Mouse (Mus musculus) T-helper 1 cell (primary cell): Measurements from ENCODE around the gene Aqp6.

Experiments
- in situ Hi-C: fragments of 300-600 bp; cut with MboI, MseI; formaldehyde crosslinking; loops from one replicate; pipeline ENCODE4 v1.15.1; 2025; ENCODE audit warnings: high pct_unique_total_duplicates

The Aqp6 gene

GRCm38 (mm10) chr15:99596841-99597240, 4.4 kb upstream of the Aqp6 start:
- in situ Hi-C loops = loop anchor here (5.0 kb wide), 1 partner anchor 75 kb away; the partner anchor contains the start of gene Asic1

GRCm38 (mm10) chr15:99597596-99597995, 3.6 kb upstream of the Aqp6 start:
- in situ Hi-C loops = loop anchor here (5.0 kb wide), 1 partner anchor 75 kb away; the partner anchor contains the start of gene Asic1

- in situ Hi-C loops = loop anchor here (5.0 kb wide), 1 partner anchor 73 kb away; the partner anchor contains the start of gene Asic1
Observed at GRCm38 (mm10) chr15:99599245-99600070, 1.7 kb upstream of the Aqp6 start.

- in situ Hi-C loops = no loop called here
Observed at GRCm38 (mm10) chr15:99601823-99602120, 572 bp downstream of the Aqp6 start.

GRCm38 (mm10) chr15:99602206-99602820, 1.1 kb downstream of the Aqp6 start:
- in situ Hi-C loops = no loop called here

GRCm38 (mm10) chr15:99603216-99603615, 2.0 kb downstream of the Aqp6 start:
- in situ Hi-C loops = no loop called here

GRCm38 (mm10) chr15:99605595-99605994, 4.4 kb downstream of the Aqp6 start:
- in situ Hi-C loops = no loop called here

GRCm38 (mm10) chr15:99606515-99606914, 5.3 kb downstream of the Aqp6 start:
- in situ Hi-C loops = no loop called here

- in situ Hi-C loops = no loop called here
Observed at GRCm38 (mm10) chr15:99607388-99608113, 6.4 kb downstream of the Aqp6 start.

GRCm38 (mm10) chr15:99608382-99609125, 7.4 kb downstream of the Aqp6 start:
- in situ Hi-C loops = no loop called here

- in situ Hi-C loops = no loop called here
Observed at GRCm38 (mm10) chr15:99611563-99611962, 10.4 kb downstream of the Aqp6 start.

GRCm38 (mm10) chr15:99614273-99614672, 13.1 kb downstream of the Aqp6 start:
- in situ Hi-C loops = no loop called here

GRCm38 (mm10) chr15:99614753-99615152, 13.6 kb downstream of the Aqp6 start:
- in situ Hi-C loops = no loop called here

- in situ Hi-C loops = no loop called here
Observed at GRCm38 (mm10) chr15:99615246-99615645, 14.0 kb downstream of the Aqp6 start.

GRCm38 (mm10) chr15:99618595-99618994, 17.4 kb downstream of the Aqp6 start:
- in situ Hi-C loops = no loop called here

GRCm38 (mm10) chr15:99619821-99620220, 18.6 kb downstream of the Aqp6 start:
- in situ Hi-C loops = no loop called here

GRCm38 (mm10) chr15:99622063-99622462, 20.9 kb downstream of the Aqp6 start:
- in situ Hi-C loops = no loop called here

GRCm38 (mm10) chr15:99631618-99632017, 30.4 kb downstream of the Aqp6 start:
- in situ Hi-C loops = no loop called here

- in situ Hi-C loops = no loop called here
Observed at GRCm38 (mm10) chr15:99634702-99635101, 33.5 kb downstream of the Aqp6 start.

- in situ Hi-C loops = no loop called here
Observed at GRCm38 (mm10) chr15:99637405-99638123, 36.4 kb downstream of the Aqp6 start.

- in situ Hi-C loops = no loop called here
Observed at GRCm38 (mm10) chr15:99638124-99638485, 36.9 kb downstream of the Aqp6 start.
